Mouse (Mus musculus): ENCODE measurements around the gene Vamp2. TPM values are rescaled to one million over a fixed set of nuclear protein-coding genes. Genes with fewer than 3 reads are reported as not detected.
A peak's percentile ranks its signal among the peaks of the same experiment; 100 is the strongest.
"Not testable (repeated sequence)": the region's sequence is repeated elsewhere in the genome, so short reads cannot be mapped to it uniquely, and the experiment has no call there.

The Vamp2 gene
- polyA plus RNA-seq, 2 experiments = 89.8 to 199 TPM

DNA sequence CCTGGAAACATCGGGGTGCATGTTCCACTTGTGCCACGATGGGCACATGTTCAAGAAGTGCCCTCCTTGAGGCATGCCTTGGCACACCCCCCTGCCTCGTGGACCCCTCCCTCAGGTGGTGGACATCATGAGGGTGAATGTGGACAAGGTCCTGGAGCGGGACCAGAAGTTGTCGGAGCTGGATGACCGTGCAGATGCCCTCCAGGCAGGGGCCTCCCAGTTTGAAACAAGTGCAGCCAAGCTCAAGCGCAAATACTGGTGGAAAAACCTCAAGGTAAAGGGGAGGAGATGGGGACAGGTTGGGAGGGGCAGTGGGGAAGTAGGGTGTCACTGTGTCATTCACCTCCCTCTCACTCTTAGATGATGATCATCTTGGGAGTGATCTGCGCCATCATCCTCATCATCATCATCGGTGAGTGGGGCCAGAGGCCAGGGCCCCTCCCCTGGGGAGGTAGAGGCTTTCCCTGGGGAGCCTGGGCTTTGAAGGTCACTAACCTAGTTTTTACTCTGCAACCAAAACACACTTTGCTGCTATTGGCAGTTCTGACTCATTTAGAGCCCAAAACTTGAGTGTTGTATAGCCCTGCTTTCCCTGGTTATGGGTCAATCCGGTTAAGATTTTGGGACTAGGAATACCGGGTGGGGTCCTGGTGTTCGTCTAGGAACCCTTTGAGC is 1.5 kb downstream of the Vamp2 start:
- Histone ChIP-seq H3K36me3 (ENCODE audit: control insufficient read depth, insufficient read depth, low read length) (peaks cover 35% of the 10 kb centered on the region), H3K27me3 (ENCODE audit: control insufficient read depth, insufficient read depth, low read length) (no peaks in the 10 kb centered on the region), H3K27ac (replicated peaks; ENCODE audit: low read depth, low read length) (no peak overlapping the region), H3K9me3 (ENCODE audit: control insufficient read depth, low read length) (no peaks in the 10 kb centered on the region), H3K4me1 (ENCODE audit: control insufficient read depth, insufficient read depth, low read length) (peaks cover 22% of the 10 kb centered on the region), H3K4me3 (replicated peaks; ENCODE audit: low read length) (peak overlapping the region; percentile 99), H3K4me2 (replicated peaks; ENCODE audit: low read depth, low read length, severe bottlenecking) (peak overlapping the region; percentile 90), H3K9ac (ENCODE audit: low read depth, low read length, severe bottlenecking) (peak overlapping the region; percentile 99)
- ATAC-seq (ENCODE audit: low FRiP score, low read depth) = no peak
- no peak for DNase-seq (ENCODE audit: low spot score)
- TF ChIP-seq POLR2A (IDR thresholded peaks at IDR 0.05; ENCODE audit: borderline replicate concordance, extremely low read depth, insufficient read depth, insufficient read length) = no peak
- WGBS = 84% methylated on average over 12 of the region's 12 CpGs

DNA sequence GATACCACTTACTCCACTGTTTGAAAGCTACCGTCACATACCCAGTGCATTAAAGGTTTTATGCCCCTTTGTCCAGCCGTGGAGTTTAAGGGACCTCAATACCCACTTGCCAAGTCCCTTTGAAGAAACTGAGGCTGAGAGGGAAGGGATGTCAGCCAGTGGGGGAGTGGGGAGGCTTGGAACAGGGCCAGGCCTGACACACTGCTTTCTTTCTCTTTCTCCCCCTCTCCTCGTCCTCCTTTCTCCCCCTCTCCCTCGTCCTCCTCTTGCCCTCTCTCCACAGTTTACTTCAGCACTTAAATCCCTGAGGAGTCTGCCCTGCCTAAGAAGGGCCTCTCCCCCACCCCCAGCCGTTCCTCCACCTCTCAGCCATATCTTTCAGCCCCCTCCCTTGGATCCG is 2.1 kb downstream of the Vamp2 start:
- Histone ChIP-seq H3K9ac (ENCODE audit: low read depth, low read length, severe bottlenecking) (peak overlapping the region; percentile 99; the same call in 1 of the 2 replicates), H3K9me3 (ENCODE audit: control insufficient read depth, low read length) (no peaks in the 10 kb centered on the region), H3K4me1 (ENCODE audit: control insufficient read depth, insufficient read depth, low read length) (peaks cover 22% of the 10 kb centered on the region), H3K4me3 (replicated peaks; ENCODE audit: low read length) (peak overlapping the region; percentile 99), H3K27ac (replicated peaks; ENCODE audit: low read depth, low read length) (no peak overlapping the region), H3K4me2 (replicated peaks; ENCODE audit: low read depth, low read length, severe bottlenecking) (peak overlapping the region; percentile 90), H3K27me3 (ENCODE audit: control insufficient read depth, insufficient read depth, low read length) (no peaks in the 10 kb centered on the region), H3K36me3 (ENCODE audit: control insufficient read depth, insufficient read depth, low read length) (peaks cover 35% of the 10 kb centered on the region)
- ATAC-seq (ENCODE audit: low FRiP score, low read depth) (no peak), DNase-seq (ENCODE audit: low spot score) (no peak)
- TF ChIP-seq POLR2A (IDR thresholded peaks at IDR 0.05; ENCODE audit: borderline replicate concordance, extremely low read depth, insufficient read depth, insufficient read length) = no peak
- WGBS = 67% methylated on average over 6 of the region's 6 CpGs

DNA sequence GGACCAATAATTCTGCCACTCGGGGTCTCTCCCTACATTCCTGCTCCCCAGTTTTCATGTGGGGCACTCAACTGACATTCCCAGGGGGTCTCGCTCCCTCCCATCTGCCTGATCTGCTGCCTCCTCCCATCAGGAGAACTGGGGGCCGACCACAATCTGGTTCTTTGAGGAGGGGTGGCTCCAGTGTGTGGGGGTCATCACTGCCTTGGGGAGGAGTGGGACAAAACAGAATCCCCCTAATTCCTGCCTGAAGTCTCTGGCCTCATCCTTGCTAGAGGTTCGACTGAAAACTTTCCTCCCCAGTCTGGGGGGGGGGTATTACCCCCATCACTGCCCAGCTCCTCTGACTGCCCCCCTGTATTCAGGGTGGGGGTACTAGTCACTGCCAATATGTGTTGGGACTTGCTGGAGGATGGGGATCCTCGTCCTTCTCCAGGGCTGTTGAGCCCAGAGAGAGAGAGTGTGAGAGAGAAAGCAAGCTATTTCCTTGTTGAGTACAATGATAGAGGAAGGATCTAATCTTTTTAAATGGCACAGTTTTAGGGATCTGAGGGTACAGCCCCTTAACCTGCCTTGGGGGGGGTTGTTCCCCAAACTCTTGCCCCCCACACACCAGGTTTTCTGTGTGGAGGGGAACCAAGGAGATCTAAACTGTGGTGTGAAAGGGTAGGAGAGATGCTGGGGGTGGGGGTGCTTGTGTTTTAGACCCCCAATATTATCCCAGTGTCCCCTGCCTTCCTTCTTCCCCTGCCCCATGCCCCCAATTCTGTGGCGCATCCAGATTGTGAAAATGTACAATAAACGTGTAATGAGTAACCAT is 3.5 kb downstream of the Vamp2 start:
- Histone ChIP-seq H3K9ac (ENCODE audit: low read depth, low read length, severe bottlenecking) (no peak overlapping the region), H3K4me2 (replicated peaks; ENCODE audit: low read depth, low read length, severe bottlenecking) (no peak overlapping the region), H3K9me3 (ENCODE audit: control insufficient read depth, low read length) (no peaks in the 10 kb centered on the region), H3K27me3 (ENCODE audit: control insufficient read depth, insufficient read depth, low read length) (no peaks in the 10 kb centered on the region), H3K4me1 (ENCODE audit: control insufficient read depth, insufficient read depth, low read length) (peaks cover 22% of the 10 kb centered on the region), H3K36me3 (ENCODE audit: control insufficient read depth, insufficient read depth, low read length) (peaks cover 35% of the 10 kb centered on the region), H3K27ac (replicated peaks; ENCODE audit: low read depth, low read length) (no peak overlapping the region), H3K4me3 (replicated peaks; ENCODE audit: low read length) (no peak overlapping the region)
- no peak for TF ChIP-seq POLR2A (IDR thresholded peaks at IDR 0.05; ENCODE audit: borderline replicate concordance, extremely low read depth, insufficient read depth, insufficient read length)
- WGBS = 61% methylated on average over 7 of the region's 7 CpGs
- DNase-seq (ENCODE audit: low spot score) = no peak
- ATAC-seq (ENCODE audit: low FRiP score, low read depth) = no peak

DNA sequence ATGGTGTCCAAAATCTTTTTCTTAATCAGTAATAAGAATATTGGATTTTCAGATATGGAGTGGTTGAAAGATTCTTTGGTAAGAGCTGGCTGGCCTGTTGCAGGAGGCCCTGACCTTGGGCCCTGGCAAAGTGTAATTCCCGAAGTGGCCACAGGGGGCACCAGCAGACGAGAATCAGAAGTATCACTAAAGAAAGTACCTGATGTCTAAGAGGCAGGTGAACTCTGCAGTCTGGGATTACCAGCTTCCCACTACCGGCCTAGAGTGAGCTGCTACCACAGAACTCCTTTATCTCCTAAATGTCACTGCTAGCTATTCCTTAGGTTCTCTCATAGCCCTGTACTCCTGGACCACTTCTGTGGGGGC is 4.1 kb downstream of the Vamp2 start:
- ATAC-seq (ENCODE audit: low FRiP score, low read depth) (no peak), DNase-seq (ENCODE audit: low spot score) (peak; percentile 52)
- no peak overlapping the region for H3K27ac ChIP-seq (replicated peaks; ENCODE audit: low read depth, low read length)
- no peak overlapping the region for H3K9ac ChIP-seq (ENCODE audit: low read depth, low read length, severe bottlenecking)
- H3K4me3 ChIP-seq (replicated peaks; ENCODE audit: low read length) = no peak overlapping the region
- H3K27me3 ChIP-seq (ENCODE audit: control insufficient read depth, insufficient read depth, low read length) = no peaks in the 10 kb centered on the region
- H3K9me3 ChIP-seq (ENCODE audit: control insufficient read depth, low read length) = no peaks in the 10 kb centered on the region
- no peak overlapping the region for H3K4me2 ChIP-seq (replicated peaks; ENCODE audit: low read depth, low read length, severe bottlenecking)
- 2% methylated on average over 3 of the region's 3 CpGs for WGBS
- H3K4me1 ChIP-seq (ENCODE audit: control insufficient read depth, insufficient read depth, low read length) = peaks cover 19% of the 10 kb centered on the region
- TF ChIP-seq POLR2A (IDR thresholded peaks at IDR 0.05; ENCODE audit: borderline replicate concordance, extremely low read depth, insufficient read depth, insufficient read length) = no peak
- H3K36me3 ChIP-seq (ENCODE audit: control insufficient read depth, insufficient read depth, low read length) = peaks cover 35% of the 10 kb centered on the region

DNA sequence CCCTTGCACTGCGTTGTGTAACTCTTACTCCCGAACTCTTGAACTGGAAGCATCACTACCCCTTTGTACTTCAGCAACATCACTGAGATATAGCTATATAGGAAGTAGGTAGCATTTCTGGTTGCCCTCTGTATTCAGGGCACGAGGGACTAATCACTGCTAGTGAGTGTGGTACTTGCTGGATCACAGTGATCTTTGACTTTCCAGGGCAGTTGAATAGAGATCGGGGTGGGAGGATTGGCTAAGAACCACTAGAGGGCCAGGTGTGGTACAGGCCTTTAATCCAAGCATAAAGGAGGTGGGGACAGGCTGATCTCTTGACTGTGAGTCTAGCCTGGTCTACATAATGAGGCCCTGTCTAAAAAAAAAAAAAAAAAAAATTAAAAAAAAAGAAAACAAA is 4.6 kb downstream of the Vamp2 start:
- TF ChIP-seq POLR2A (IDR thresholded peaks at IDR 0.05; ENCODE audit: borderline replicate concordance, extremely low read depth, insufficient read depth, insufficient read length) = no peak
- peaks cover 35% of the 10 kb centered on the region for H3K36me3 ChIP-seq (ENCODE audit: control insufficient read depth, insufficient read depth, low read length)
- DNase-seq (ENCODE audit: low spot score) = no peak
- H3K9ac ChIP-seq (ENCODE audit: low read depth, low read length, severe bottlenecking) = no peak overlapping the region
- H3K4me1 ChIP-seq (ENCODE audit: control insufficient read depth, insufficient read depth, low read length) = peaks cover 24% of the 10 kb centered on the region
- H3K4me3 ChIP-seq (replicated peaks; ENCODE audit: low read length) = no peak overlapping the region
- no peaks in the 10 kb centered on the region for H3K27me3 ChIP-seq (ENCODE audit: control insufficient read depth, insufficient read depth, low read length)
- no peaks in the 10 kb centered on the region for H3K9me3 ChIP-seq (ENCODE audit: control insufficient read depth, low read length)
- no peak for ATAC-seq (ENCODE audit: low FRiP score, low read depth)
- no peak overlapping the region for H3K4me2 ChIP-seq (replicated peaks; ENCODE audit: low read depth, low read length, severe bottlenecking)
- H3K27ac ChIP-seq (replicated peaks; ENCODE audit: low read depth, low read length) = no peak overlapping the region
- WGBS = 87% methylated on average over 4 of the region's 4 CpGs

DNA sequence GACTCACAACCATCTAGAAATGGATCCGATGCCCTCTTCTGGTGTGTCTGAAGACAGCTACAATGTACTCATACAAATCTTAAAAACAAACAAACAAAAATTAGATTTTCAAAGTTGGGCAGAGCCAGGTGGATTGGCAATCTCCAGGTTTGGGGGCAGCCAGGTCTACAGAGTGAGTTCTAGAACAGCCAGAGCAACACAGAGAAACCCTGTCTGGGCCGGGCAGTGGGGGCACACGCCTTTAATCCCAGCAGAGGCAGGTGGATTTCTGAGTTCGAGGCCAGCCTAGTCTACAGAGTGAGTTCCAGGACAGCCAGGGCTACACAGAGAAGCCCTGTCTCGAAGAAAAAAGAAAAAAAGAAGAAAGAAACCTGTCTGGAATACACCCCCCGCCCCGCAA is 5.6 kb downstream of the Vamp2 start:
- Histone ChIP-seq H3K36me3 (ENCODE audit: control insufficient read depth, insufficient read depth, low read length) (peaks cover 35% of the 10 kb centered on the region), H3K4me1 (ENCODE audit: control insufficient read depth, insufficient read depth, low read length) (peaks cover 33% of the 10 kb centered on the region)
- H3K27ac ChIP-seq (replicated peaks; ENCODE audit: low read depth, low read length); H3K27me3 ChIP-seq (ENCODE audit: control insufficient read depth, insufficient read depth, low read length); H3K9ac ChIP-seq (ENCODE audit: low read depth, low read length, severe bottlenecking); H3K9me3 ChIP-seq (ENCODE audit: control insufficient read depth, low read length); DNase-seq (ENCODE audit: low spot score); H3K4me2 ChIP-seq (replicated peaks; ENCODE audit: low read depth, low read length, severe bottlenecking); ATAC-seq (ENCODE audit: low FRiP score, low read depth); H3K4me3 ChIP-seq (replicated peaks; ENCODE audit: low read length): not testable (repeated sequence)
- 88% methylated on average over 7 of the region's 7 CpGs for WGBS
